Mouse (Mus musculus) thymus, adult 2 months (tissue): ENCODE data around the gene Adamts2.

Experiments
- CTCF ChIP-seq: fragments of 200-500 bp; IDR thresholded peaks from 2 replicates; pipeline ENCODE4 v1.5.1; 2012; ENCODE audit warnings: mild to moderate bottlenecking, control low read depth, low read length, moderate library complexity, borderline replicate concordance; ENCODE audit not compliant: control insufficient read depth, poor library complexity, insufficient read depth; ENCODE audit errors: extremely low read depth
- POLR2A ChIP-seq: fragments of 200-500 bp; IDR thresholded peaks from 2 replicates; pipeline ENCODE4 v1.6.1; 2012; ENCODE audit warnings: mild to moderate bottlenecking, low read length, control low read depth, moderate library complexity; ENCODE audit not compliant: control insufficient read depth, poor library complexity, insufficient read depth; ENCODE audit errors: extremely low read depth

- TF ChIP-seq POLR2A (no peak), CTCF (no peak)
Observed at GRCm38 (mm10) chr11:50658826-50659225, 56.9 kb downstream of the Adamts2 start.
